Mouse (Mus musculus) forebrain, embryonic 14.5 days (tissue): ENCODE data around the gene Lca5l. TPM values are rescaled to one million over a fixed set of nuclear protein-coding genes. Genes with fewer than 3 reads are reported as not detected.
A peak's percentile ranks its signal among the peaks of the same experiment; 100 is the strongest.

Experiments
- ATAC-seq: fragments of 200-750 bp; cut with Nextera tagmentation; 2 replicates; pipeline ENCODE4 v1.8.0; 2017; ENCODE audit warnings: mild to moderate bottlenecking, moderate library complexity
- DNase-seq: peaks from one replicate; pipeline ENCODE4 v3.0.0-alpha.2; 2015; ENCODE audit warnings: low spot score
- H3K27ac ChIP-seq: fragments of 300-500 bp; sonication (generic); 2 replicates; pipeline ENCODE4 v1.5.1; 2014; ENCODE audit warnings: low read depth, mild to moderate bottlenecking, control low read depth, low read length, moderate library complexity
- H3K27me3 ChIP-seq: fragments of 300-500 bp; sonication (generic); replicated peaks from 2 replicates; pipeline ENCODE4 v1.6.1; 2014; ENCODE audit warnings: low read length, control low read depth, mixed read lengths; ENCODE audit not compliant: control insufficient read depth, insufficient read depth
- H3K36me3 ChIP-seq: fragments of 300-500 bp; sonication (generic); 2 replicates; pipeline ENCODE4 v1.6.1; 2014; ENCODE audit warnings: low read length, control low read depth; ENCODE audit not compliant: control insufficient read depth, insufficient read depth
- H3K4me1 ChIP-seq: fragments of 300-500 bp; sonication (generic); 2 replicates; pipeline ENCODE4 v1.6.1; 2014; ENCODE audit warnings: antibody characterized with exemption, low read length, control low read depth; ENCODE audit not compliant: control insufficient read depth, insufficient read depth
- H3K4me2 ChIP-seq: fragments of 300-500 bp; sonication (generic); 2 replicates; pipeline ENCODE4 v1.6.1; 2014; ENCODE audit warnings: mild to moderate bottlenecking, control low read depth, low read length
- H3K4me3 ChIP-seq: fragments of 300-500 bp; sonication (generic); 2 replicates; pipeline ENCODE4 v1.5.1; 2014; ENCODE audit warnings: low read depth, low read length, control low read depth
- H3K9ac ChIP-seq: fragments of 300-500 bp; sonication (generic); 2 replicates; pipeline ENCODE4 v1.6.1; 2014; ENCODE audit warnings: mild to moderate bottlenecking, low read length, control low read depth, moderate library complexity
- H3K9me3 ChIP-seq: fragments of 300-500 bp; sonication (generic); replicated peaks from 2 replicates; pipeline ENCODE4 v1.6.1; 2016; ENCODE audit warnings: low read length, control low read depth, mixed read lengths; ENCODE audit not compliant: control insufficient read depth
- WGBS: fragments of 180-500 bp; shearing (Covaris S2); extraction: QIAGEN DNeasy Blood & Tissue Kit; methylation state at CpG from one replicate; pipeline ENCODE4 v1.1.7; 2014; 5-methylcytosine and 5-hydroxymethylcytosine counted together
- polyA plus RNA-seq: library from polyadenylated mRNA; unstranded; fragments of >200 nt; fragmentation: Nextera tagmentation; extraction: Ambion mirVana; gene quantifications from 2 replicates; pipeline ENCODE4 v1.2.1, GENCODE M21; 2014

The Lca5l gene
- polyA plus RNA-seq, 1 experiment from 2014 or later, result 1.1 TPM

DNA sequence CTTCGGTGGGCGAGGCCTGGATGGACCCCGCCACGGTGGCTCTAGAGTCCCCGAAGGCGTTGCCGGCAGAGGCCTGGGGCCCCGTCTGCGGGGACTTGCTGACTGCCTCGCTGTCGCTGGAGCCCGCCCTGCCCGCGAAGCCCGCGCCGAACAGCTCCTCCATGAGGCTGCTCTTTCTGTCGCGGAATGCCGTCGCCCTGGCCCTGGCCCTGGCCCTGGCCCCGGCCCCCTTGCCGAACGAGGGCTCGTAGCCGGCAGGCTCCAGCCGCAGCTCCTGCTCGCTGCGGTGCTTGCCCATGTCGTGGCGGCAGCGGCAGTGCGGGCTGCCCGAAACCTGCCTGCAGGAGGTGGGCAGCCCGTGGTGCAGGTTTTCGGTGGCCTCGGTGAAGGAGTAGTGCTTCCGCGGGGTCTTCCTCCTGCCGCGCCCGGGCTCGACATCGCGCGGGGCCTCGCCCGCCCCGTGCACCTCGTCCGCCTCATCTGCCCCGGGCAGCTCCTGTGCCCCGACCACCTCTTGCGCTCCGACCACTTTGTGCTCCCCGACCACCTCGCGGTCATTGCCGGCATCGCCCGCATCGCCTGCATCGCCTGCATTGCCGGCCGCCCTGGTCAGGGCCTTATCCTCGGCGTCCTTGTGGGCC lies 32.9 kb downstream of the Lca5l start:
- ATAC-seq (peak; percentile 80), DNase-seq (peak; percentile 67)
- Histone ChIP-seq H3K9ac (peak overlapping the region; percentile 87), H3K27ac (peak overlapping the region; percentile 74), H3K27me3 (no peaks in the 10 kb centered on the region), H3K4me3 (peak overlapping the region; percentile 48), H3K9me3 (no peaks in the 10 kb centered on the region), H3K36me3 (peaks cover 14% of the 10 kb centered on the region), H3K4me1 (peaks cover 7% of the 10 kb centered on the region; the same call in 1 of the 2 replicates), H3K4me2 (peak overlapping the region; percentile 96)
- 1% methylated on average over 67 of the region's 67 CpGs for WGBS

- WGBS, result 63% methylated on average over 12 of the region's 12 CpGs
Observed at GRCm38 (mm10) chr16:96158511-96159080, 33.5 kb downstream of the Lca5l start.

GRCm38 (mm10) chr16:96157171-96157570 lies 34.9 kb downstream of the Lca5l start:
- H3K9me3 ChIP-seq, result no peaks in the 10 kb centered on the region
- WGBS, result 86% methylated on average over 11 of the region's 11 CpGs
- no peak for DNase-seq

More at GRCm38 (mm10) chr16:96158511-96159080, 33.5 kb downstream of the Lca5l start:
- Histone ChIP-seq H3K9me3 (no peaks in the 10 kb centered on the region), H3K27ac (no peak overlapping the region), H3K4me2 (peak overlapping the region; percentile 96), H3K36me3 (peaks cover 20% of the 10 kb centered on the region), H3K27me3 (no peaks in the 10 kb centered on the region), H3K9ac (peak overlapping the region; percentile 87), H3K4me3 (peak overlapping the region; percentile 48), H3K4me1 (peaks cover 7% of the 10 kb centered on the region; the same call in 1 of the 2 replicates)
- DNase-seq (no peak), ATAC-seq (peak; percentile 21; the same call in 1 of the 2 replicates)

DNA sequence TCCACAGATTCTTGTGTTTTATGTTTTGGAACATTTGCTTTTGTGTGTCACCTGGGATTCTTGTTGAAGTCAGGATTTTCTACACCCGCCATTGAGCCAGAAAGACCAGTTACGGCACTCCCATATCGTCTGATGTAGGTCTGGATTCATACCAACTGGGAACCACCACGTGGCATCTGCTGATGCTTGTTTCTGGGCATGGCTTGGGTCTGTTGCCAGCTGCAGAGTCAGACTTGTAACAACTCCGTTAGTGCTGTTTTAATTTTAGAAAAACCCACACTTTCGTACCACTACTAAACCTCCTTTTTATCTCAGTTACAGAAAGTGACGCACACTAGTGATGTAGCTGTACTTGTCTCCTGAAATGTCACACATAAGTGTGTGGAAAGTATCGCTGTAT lies 36.1 kb downstream of the Lca5l start:
- Histone ChIP-seq H3K27ac (no peak overlapping the region), H3K4me2 (no peak overlapping the region), H3K4me3 (no peak overlapping the region), H3K4me1 (peaks cover 7% of the 10 kb centered on the region; the same call in 1 of the 2 replicates), H3K9ac (no peak overlapping the region), H3K36me3 (peaks cover 34% of the 10 kb centered on the region), H3K9me3 (no peaks in the 10 kb centered on the region), H3K27me3 (no peaks in the 10 kb centered on the region)
- ATAC-seq, result no peak
- WGBS, result 81% methylated on average over 8 of the region's 8 CpGs
- DNase-seq, result peak; percentile 49

More at GRCm38 (mm10) chr16:96157171-96157570, 34.9 kb downstream of the Lca5l start:
- peaks cover 34% of the 10 kb centered on the region for H3K36me3 ChIP-seq
- H3K9ac ChIP-seq, result no peak overlapping the region
- no peak overlapping the region for H3K4me3 ChIP-seq
- no peak overlapping the region for H3K27ac ChIP-seq
- H3K27me3 ChIP-seq, result no peaks in the 10 kb centered on the region
- no peak overlapping the region for H3K4me2 ChIP-seq
- peaks cover 7% of the 10 kb centered on the region; the same call in 1 of the 2 replicates for H3K4me1 ChIP-seq
- ATAC-seq, result no peak

DNA sequence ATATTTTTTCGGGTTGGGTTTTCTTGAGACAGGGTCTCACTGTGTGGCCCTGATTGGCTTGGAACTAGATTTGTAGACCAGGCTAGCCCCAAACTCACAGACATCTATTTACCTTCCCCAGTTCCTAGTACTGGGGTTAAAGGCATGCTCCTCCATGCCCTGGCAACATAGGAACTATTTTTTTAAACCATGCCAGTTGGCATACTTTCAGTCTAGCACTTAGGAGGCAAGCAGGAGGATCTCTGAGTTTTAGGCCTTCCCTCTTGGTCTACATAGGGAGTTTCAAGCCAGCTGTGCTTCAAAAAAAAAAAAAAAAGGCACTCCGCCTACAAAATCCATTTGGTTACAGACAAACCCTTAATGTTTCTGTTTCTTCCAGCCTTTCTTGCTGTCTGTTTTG lies 37.6 kb downstream of the Lca5l start:
- H3K27me3 ChIP-seq, result no peaks in the 10 kb centered on the region
- H3K9me3 ChIP-seq, result no peaks in the 10 kb centered on the region
- no peak for ATAC-seq
- no peak overlapping the region for H3K27ac ChIP-seq
- no peak overlapping the region for H3K4me3 ChIP-seq
- peaks cover 7% of the 10 kb centered on the region; the same call in 1 of the 2 replicates for H3K4me1 ChIP-seq
- H3K36me3 ChIP-seq, result peaks cover 34% of the 10 kb centered on the region
- H3K4me2 ChIP-seq, result no peak overlapping the region
- no peak for DNase-seq
- WGBS, result 96% methylated on average over 2 of the region's 2 CpGs
- H3K9ac ChIP-seq, result no peak overlapping the region

DNA sequence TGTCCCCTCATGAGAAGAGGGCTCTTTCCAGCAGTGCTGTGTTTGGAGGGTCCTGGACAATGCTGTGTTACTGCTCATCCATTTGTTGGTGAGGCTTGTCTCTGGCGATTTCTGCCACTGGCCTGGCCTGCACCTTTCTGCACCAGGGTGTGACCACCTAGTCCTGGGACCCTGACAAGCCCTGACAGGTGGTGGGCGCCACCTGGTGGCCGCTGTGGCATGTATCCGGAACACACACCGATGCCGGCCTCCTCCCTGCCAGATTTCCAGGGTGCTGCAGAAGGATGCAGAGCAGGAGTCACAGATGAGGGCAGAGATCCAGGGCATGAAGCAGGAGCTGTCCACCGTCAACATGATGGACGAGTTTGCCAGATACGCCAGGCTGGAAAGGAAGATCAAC lies 40.5 kb downstream of the Lca5l start:
- 31% methylated on average over 9 of the region's 9 CpGs for WGBS
- peaks cover 1% of the 10 kb centered on the region; the same call in 1 of the 2 replicates for H3K4me1 ChIP-seq
- no peaks in the 10 kb centered on the region for H3K9me3 ChIP-seq
- H3K36me3 ChIP-seq, result peaks cover 40% of the 10 kb centered on the region
- no peak overlapping the region for H3K4me2 ChIP-seq
- H3K9ac ChIP-seq, result no peak overlapping the region
- no peaks in the 10 kb centered on the region for H3K27me3 ChIP-seq
- DNase-seq (peak; percentile 69), ATAC-seq (peak; percentile 30)
- no peak overlapping the region for H3K4me3 ChIP-seq
- no peak overlapping the region for H3K27ac ChIP-seq

- Histone ChIP-seq H3K4me1 (peaks cover 7% of the 10 kb centered on the region), H3K4me3 (no peak overlapping the region), H3K27me3 (no peaks in the 10 kb centered on the region), H3K36me3 (peaks cover 37% of the 10 kb centered on the region), H3K9ac (no peak overlapping the region), H3K4me2 (no peak overlapping the region), H3K9me3 (no peaks in the 10 kb centered on the region), H3K27ac (no peak overlapping the region)
- no peak for ATAC-seq
- WGBS, result 84% methylated on average over 4 of the region's 4 CpGs
- DNase-seq, result no peak
Observed at GRCm38 (mm10) chr16:96150995-96151394, 41.1 kb downstream of the Lca5l start.

DNA sequence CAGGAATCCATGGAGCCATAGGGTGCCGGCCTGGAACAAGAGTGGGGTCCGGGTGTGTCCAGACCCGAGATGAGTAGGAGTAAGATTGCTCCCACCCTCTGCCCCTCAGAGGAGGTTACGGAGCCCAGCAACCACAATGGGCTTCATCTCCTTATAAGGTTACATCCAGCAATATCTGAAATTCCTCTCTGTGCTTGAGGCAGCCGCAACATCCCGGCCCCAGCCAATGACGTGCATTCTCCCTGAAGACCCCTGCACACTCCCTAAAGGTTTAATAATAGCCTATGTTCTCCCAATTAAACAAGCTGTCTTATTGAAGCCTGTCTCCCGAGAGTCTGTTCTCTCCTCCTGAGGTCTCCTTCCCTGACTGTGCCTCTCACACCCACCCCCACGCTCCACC lies 42.8 kb downstream of the Lca5l start:
- 75% methylated on average over 9 of the region's 9 CpGs for WGBS
- no peak overlapping the region for H3K9ac ChIP-seq
- no peak overlapping the region for H3K27ac ChIP-seq
- ATAC-seq (no peak), DNase-seq (no peak)
- peaks cover 26% of the 10 kb centered on the region for H3K36me3 ChIP-seq
- no peak overlapping the region for H3K4me3 ChIP-seq
- no peak overlapping the region for H3K4me2 ChIP-seq
- H3K9me3 ChIP-seq, result no peaks in the 10 kb centered on the region
- H3K27me3 ChIP-seq, result no peaks in the 10 kb centered on the region
- H3K4me1 ChIP-seq, result peaks cover 9% of the 10 kb centered on the region

GRCm38 (mm10) chr16:96148834-96149233 lies 43.2 kb downstream of the Lca5l start:
- no peak overlapping the region for H3K9ac ChIP-seq

More at GRCm38 (mm10) chr16:96148834-96149233, 43.2 kb downstream of the Lca5l start:
- Histone ChIP-seq H3K4me3 (no peak overlapping the region), H3K27me3 (no peaks in the 10 kb centered on the region), H3K27ac (no peak overlapping the region), H3K4me2 (no peak overlapping the region), H3K36me3 (peaks cover 22% of the 10 kb centered on the region), H3K9me3 (no peaks in the 10 kb centered on the region), H3K4me1 (peaks cover 9% of the 10 kb centered on the region)
- ATAC-seq (no peak), DNase-seq (no peak)
- WGBS, result 86% methylated on average over 6 of the region's 6 CpGs
